Mouse (Mus musculus): ENCODE measurements at regions not wholly inside any gene's neighbourhood (a gene's known extent, or its start where the extent isn't known, plus 50 kb on each side); places are given as distances from the start of the nearest gene placed in this dataset.

GRCm38 (mm10) chr4:4925741-4926140 is 132.6 kb upstream of the Impad1 start:
- TF ChIP-seq CTCF (IDR thresholded peaks at IDR 0.05; ENCODE audit: low read depth, low read length) (no peak), POLR2A (IDR thresholded peaks at IDR 0.05; ENCODE audit: extremely low read depth, insufficient read depth, low read length) (no peak)

All from liver, adult 2 months (tissue).